ENCODE assay signal across 18 mouse cellular contexts in genomic region chr17:45568990-45569389, GRCm38 (mm10). TPM values are rescaled to one million over a fixed set of nuclear protein-coding genes. Genes with fewer than 3 reads are reported as not detected.
DNase-seq lines count a peak whose midpoint lies in the region; ATAC-seq and TF ChIP-seq lines count a peak whose summit lies in the region.
"Had no signal": no experiment of that assay in that cellular context is flagged by ENCODE, and none has a peak within 500 bp of the region (broad histone marks: within the 10 kb centered on the region; RNA-seq: fewer than 3 reads in every experiment).

No protein-coding gene starts in this region.

- DNase-seq in heart, adult 9 months (ENCODE audit: low spot score in 2 of 2) = no peak
- DNase-seq in CH12.LX (ENCODE audit: extremely low read depth) = no peak
- DNase-seq in G1E (ENCODE audit: low spot score) = no peak
- DNase-seq in layer of hippocampus, postnatal 10 days (ENCODE audit: low spot score in 2 of 2) = no peak
- DNase-seq in layer of hippocampus, adult 8-10 months (ENCODE audit: low spot score in 2 of 2) = no peak
- DNase-seq: adrenal gland, adult 8-10 months; cerebellum, adult 18-20 months; cerebellum, postnatal 36 days; gastrocnemius, postnatal 10 days; kidney, adult 2 months; kidney, postnatal 14 days; midbrain, embryonic 14.5 days; thymus, adult 18-20 months had no signal

- H3K4me1 ChIP-seq in heart, embryonic 13.5 days = peaks cover 76% of the 10 kb centered on the region
- H3K4me1 ChIP-seq in CH12.LX (ENCODE audit: control insufficient read depth in 1 of 2, insufficient read depth in 2 of 2) (peaks cover 29 to 62% of the 10 kb centered on the region in 2 experiments), G1E (ENCODE audit: insufficient read depth, low read depth, low read length) (peaks cover 78% of the 10 kb centered on the region)
- H3K4me1 ChIP-seq in liver, embryonic 12.5 days = peaks cover 79% of the 10 kb centered on the region

- H3K9ac ChIP-seq in heart, embryonic 13.5 days = 0 out of 2 replicates have a peak overlapping the region, but pooled peaks have one; percentile 40
- no peak overlapping the region for H3K9ac ChIP-seq in CH12.LX (ENCODE audit: insufficient read depth, low read depth)
- H3K9ac ChIP-seq in liver, embryonic 12.5 days = peak overlapping the region; percentile 18; the same call in 1 of the 2 replicates
- H3K9ac ChIP-seq: embryonic facial prominence, embryonic 12.5 days; hindbrain, embryonic 15.5 days; limb, embryonic 15.5 days had no signal

- H3K79me2 ChIP-seq in CH12.LX (replicated peaks; ENCODE audit: control insufficient read depth, extremely low read depth, insufficient read depth, poor library complexity, severe bottlenecking) = peaks cover 63% of the 10 kb centered on the region

- no peak; the same call in 1 of the 2 replicates for TF ChIP-seq POLR2A in CH12.LX (IDR thresholded peaks at IDR 0.05; ENCODE audit: low read depth, low read length)

- ATAC-seq in heart, embryonic 13.5 days (ENCODE audit: extremely low read depth, insufficient number of reproducible peaks, low FRiP score, low TSS enrichment) = no peak
- no peak for ATAC-seq in G1E (ENCODE audit: extremely low read depth, insufficient number of reproducible peaks, low FRiP score, poor library complexity, severe bottlenecking)
- ATAC-seq in liver, embryonic 12.5 days = no peak

- H3K9me3 ChIP-seq in heart, embryonic 13.5 days = no peaks in the 10 kb centered on the region
- H3K9me3 ChIP-seq in CH12.LX (replicated peaks; ENCODE audit: low read length) (no peaks in the 10 kb centered on the region), G1E (replicated peaks) (no peaks in the 10 kb centered on the region)
- H3K9me3 ChIP-seq in liver, embryonic 12.5 days (replicated peaks) = no peaks in the 10 kb centered on the region
- H3K9me3 ChIP-seq: embryonic facial prominence, embryonic 12.5 days; hindbrain, embryonic 15.5 days; limb, embryonic 15.5 days had no signal

- no peak for TF ChIP-seq EP300 in CH12.LX (IDR thresholded peaks at IDR 0.05; ENCODE audit: low read length)

- no peak overlapping the region for H3K4me3 ChIP-seq in heart, embryonic 13.5 days
- H3K4me3 ChIP-seq in CH12.LX (replicated peaks in 1 of 3; ENCODE audit: low read depth in 2 of 3, low read length in 2 of 3, poor library complexity in 1 of 3) = peak overlapping the region in 1 of 3 experiments; percentile 15
- peak overlapping the region; percentile 34; the same call in 1 of the 2 replicates for H3K4me3 ChIP-seq in G1E (ENCODE audit: low read depth, low read length)
- no peak overlapping the region for H3K4me3 ChIP-seq in liver, embryonic 12.5 days
- H3K4me3 ChIP-seq: embryonic facial prominence, embryonic 12.5 days; hindbrain, embryonic 15.5 days; limb, embryonic 15.5 days had no signal

- no peak for TF ChIP-seq RAD21 in CH12.LX (IDR thresholded peaks at IDR 0.05; ENCODE audit: low read depth, low read length)

- TF ChIP-seq CTCF in CH12.LX (conservative IDR thresholded peaks at IDR 0.05 in 1 of 2, IDR thresholded peaks at IDR 0.05 in 1 of 2; ENCODE audit: low read depth in 2 of 2, low read length in 2 of 2) = no peak
- peak; percentile 2; the same call in 1 of the 2 replicates for TF ChIP-seq CTCF in G1E (IDR thresholded peaks at IDR 0.05; ENCODE audit: low read depth, low read length)

- in situ Hi-C loops in CH12.LX (cut with MboI; ENCODE audit: low pct_ligation_motif_present, low pct_unique_long_range_greater_than_20kb, low sequenced_read_pairs) = no loop called here

- H3K36me3 ChIP-seq in heart, embryonic 13.5 days = peaks cover 72% of the 10 kb centered on the region
- peaks cover 57 to 68% of the 10 kb centered on the region in 2 experiments for H3K36me3 ChIP-seq in CH12.LX (replicated peaks in 1 of 2; ENCODE audit: control insufficient read depth in 1 of 2, insufficient read depth in 1 of 2, low read length in 1 of 2)
- H3K36me3 ChIP-seq in G1E (replicated peaks) = peaks cover 80% of the 10 kb centered on the region
- peaks cover 75% of the 10 kb centered on the region for H3K36me3 ChIP-seq in liver, embryonic 12.5 days

- H3K27me3 ChIP-seq in heart, embryonic 13.5 days (replicated peaks) = no peaks in the 10 kb centered on the region
- H3K27me3 ChIP-seq in CH12.LX (replicated peaks) (no peaks in the 10 kb centered on the region), G1E (ENCODE audit: insufficient read depth, low read length) (no peaks in the 10 kb centered on the region)
- H3K27me3 ChIP-seq in liver, embryonic 12.5 days (replicated peaks) = no peaks in the 10 kb centered on the region
- H3K27me3 ChIP-seq: embryonic facial prominence, embryonic 12.5 days; hindbrain, embryonic 15.5 days; limb, embryonic 15.5 days had no signal

- 84% methylated on average over 12 of the region's 12 CpGs for WGBS in heart, embryonic 13.5 days
- WGBS in liver, embryonic 12.5 days (ENCODE audit: insufficient replicate concordance) = 83% methylated on average over 12 of the region's 12 CpGs

- H3K27ac ChIP-seq in heart, embryonic 13.5 days (replicated peaks) = 0 out of 2 replicates have a peak overlapping the region, but pooled peaks have one; percentile 5
- H3K27ac ChIP-seq in CH12.LX (ENCODE audit: insufficient read depth, low read depth) = 0 out of 2 replicates have a peak overlapping the region, but pooled peaks have one; percentile 25
- 0 out of 2 replicates have a peak overlapping the region, but pooled peaks have one; percentile 3 for H3K27ac ChIP-seq in liver, embryonic 12.5 days
- H3K27ac ChIP-seq: hindbrain, embryonic 15.5 days; limb, embryonic 15.5 days had no signal

- dilution Hi-C loops in CH12.LX (cut with MboI; ENCODE audit: extremely low pct_ligation_motif_present, extremely low pct_unique_long_range_greater_than_20kb, low sequenced_read_pairs) = no loop called here

- no peak overlapping the region for H3K4me2 ChIP-seq in heart, embryonic 13.5 days
- H3K4me2 ChIP-seq in CH12.LX (ENCODE audit: insufficient read depth, low read depth, poor library complexity, severe bottlenecking) = peak overlapping the region; percentile 90; the same call in 1 of the 2 replicates
- no peak overlapping the region for H3K4me2 ChIP-seq in liver, embryonic 12.5 days
- H3K4me2 ChIP-seq: embryonic facial prominence, embryonic 12.5 days; hindbrain, embryonic 15.5 days; limb, embryonic 15.5 days had no signal

RNA-seq across cellular contexts. Expression of gene Hsp90ab1, which starts 4.1 kb away (rescaled TPM):
- 1,372 and 1,500 TPM in 2 replicates for polyA plus RNA-seq in heart, embryonic 13.5 days (2015; fragmentation: Nextera tagmentation; extraction: Ambion mirVana)
- 1,180 and 1,205 TPM in 2 replicates for total RNA-seq in CH12.LX (2012; rRNA removed)
- total RNA-seq in CH12.LX (2014; rRNA removed) = 607 and 790 TPM in 2 replicates
- 4,858 and 5,122 TPM in 2 replicates for polyA plus RNA-seq in CH12.LX (2012; ENCODE audit: insufficient read length, low read depth)
- 1,427 and 1,464 TPM in 2 replicates for total RNA-seq in G1E (2014; fragmentation: Nextera tagmentation)
- 1,152 and 1,547 TPM in 2 replicates for total RNA-seq in G1E (2017)
- polyA plus RNA-seq in G1E (2012) = 681 and 1,104 TPM in 2 replicates
- polyA plus RNA-seq in liver, embryonic 12.5 days (2016; fragmentation: Nextera tagmentation; extraction: Ambion mirVana) = 1,007 and 1,098 TPM in 2 replicates
- total RNA-seq in layer of hippocampus, postnatal 10 days (2021) = 1,000 to 10,000 TPM; 1,612 to 1,800 TPM
- total RNA-seq in layer of hippocampus, adult 8-10 months (2022) = 1,000 to 10,000 TPM; 1,566 to 2,023 (median 1,742) TPM

RNA-seq across cellular contexts. Expression of gene Slc35b2, which starts 5.3 kb away (rescaled TPM):
- polyA plus RNA-seq in heart, embryonic 13.5 days (2015; fragmentation: Nextera tagmentation; extraction: Ambion mirVana) = 91.8 and 94.9 TPM in 2 replicates
- total RNA-seq in CH12.LX (2012; rRNA removed) (59.5 and 73.9 TPM in 2 replicates), CH12.LX (2014; rRNA removed) (89.3 and 101 TPM in 2 replicates), G1E (2014; fragmentation: Nextera tagmentation) (46.5 and 60.9 TPM in 2 replicates), G1E (2017) (65.9 and 77.1 TPM in 2 replicates)
- polyA plus RNA-seq in CH12.LX (2012; ENCODE audit: insufficient read length, low read depth) (54.1 and 57.2 TPM in 2 replicates), G1E (2012) (24.6 and 24.9 TPM in 2 replicates)
- 69.1 and 72.5 TPM in 2 replicates for polyA plus RNA-seq in liver, embryonic 12.5 days (2016; fragmentation: Nextera tagmentation; extraction: Ambion mirVana)
- 10 to 100 TPM; 47.4 TPM for total RNA-seq in layer of hippocampus, postnatal 10 days (2021)
- total RNA-seq in layer of hippocampus, adult 8-10 months (2022) = 10 to 100 TPM; 26.6 to 35.6 (median 30.3) TPM

RNA-seq across cellular contexts. Expression of gene Nfkbie, which starts 13.5 kb away (rescaled TPM):
- 2.7 TPM in 2 replicates for polyA plus RNA-seq in heart, embryonic 13.5 days (2015; fragmentation: Nextera tagmentation; extraction: Ambion mirVana)
- total RNA-seq in CH12.LX (2012; rRNA removed) (91.5 and 136 TPM in 2 replicates), CH12.LX (2014; rRNA removed) (87.4 and 90.0 TPM in 2 replicates), G1E (2014; fragmentation: Nextera tagmentation) (5.1 and 5.9 TPM in 2 replicates), G1E (2017) (11.0 and 11.1 TPM in 2 replicates)
- polyA plus RNA-seq in CH12.LX (2012; ENCODE audit: insufficient read length, low read depth) (76.6 and 78.7 TPM in 2 replicates), G1E (2012) (8.6 and 9.2 TPM in 2 replicates)
- 2.0 TPM in 2 replicates for polyA plus RNA-seq in liver, embryonic 12.5 days (2016; fragmentation: Nextera tagmentation; extraction: Ambion mirVana)
- total RNA-seq in layer of hippocampus, postnatal 10 days (2021) = 1 to 10 TPM; 3.5 to 3.9 TPM
- total RNA-seq in layer of hippocampus, adult 8-10 months (2022) = 1 to 10 TPM; 2.3 to 3.3 (median 2.7) TPM

RNA-seq across cellular contexts. Expression of gene Tmem151b, which starts 19.5 kb away (rescaled TPM):
- 1.4 and 1.6 TPM in 2 replicates for polyA plus RNA-seq in heart, embryonic 13.5 days (2015; fragmentation: Nextera tagmentation; extraction: Ambion mirVana)
- total RNA-seq in CH12.LX (2012; rRNA removed) (0.42 and 0.50 TPM in 2 replicates), CH12.LX (2014; rRNA removed) (0.12 and 0.30 TPM in 2 replicates), G1E (2014; fragmentation: Nextera tagmentation) (not detected in 2 replicates), G1E (2017) (under 0.01 TPM in 1 of 2 replicates, not detected in the other)
- polyA plus RNA-seq in CH12.LX (2012; ENCODE audit: insufficient read length, low read depth) (0.53 and 0.72 TPM in 2 replicates), G1E (2012) (not detected in 2 replicates)
- polyA plus RNA-seq in liver, embryonic 12.5 days (2016; fragmentation: Nextera tagmentation; extraction: Ambion mirVana) = 0.30 and 0.31 TPM in 2 replicates
- 10 to 100 TPM; 93.2 to 93.7 TPM for total RNA-seq in layer of hippocampus, postnatal 10 days (2021)
- total RNA-seq in layer of hippocampus, adult 8-10 months (2022) = 100 to 1,000 TPM in 3 of 4 experiments, 10 to 100 TPM in 1; 91.5 to 121 (median 111) TPM

RNA-seq across cellular contexts. Expression of gene Slc29a1, which starts 30.4 kb away (rescaled TPM):
- 68.8 and 83.6 TPM in 2 replicates for polyA plus RNA-seq in heart, embryonic 13.5 days (2015; fragmentation: Nextera tagmentation; extraction: Ambion mirVana)
- total RNA-seq in CH12.LX (2012; rRNA removed) (58.4 and 66.9 TPM in 2 replicates), CH12.LX (2014; rRNA removed) (69.2 and 72.1 TPM in 2 replicates), G1E (2014; fragmentation: Nextera tagmentation) (107 and 116 TPM in 2 replicates), G1E (2017) (93.5 and 118 TPM in 2 replicates)
- polyA plus RNA-seq in CH12.LX (2012; ENCODE audit: insufficient read length, low read depth) (74.2 and 88.0 TPM in 2 replicates), G1E (2012) (143 and 207 TPM in 2 replicates)
- polyA plus RNA-seq in liver, embryonic 12.5 days (2016; fragmentation: Nextera tagmentation; extraction: Ambion mirVana) = 260 and 267 TPM in 2 replicates
- total RNA-seq in layer of hippocampus, postnatal 10 days (2021) = 10 to 100 TPM; 27.1 to 37.0 TPM
- total RNA-seq in layer of hippocampus, adult 8-10 months (2022) = 10 to 100 TPM; 19.4 to 26.3 (median 21.0) TPM

Comparison
In these comparisons a context has a peak if more than half of its experiments do, and no peak if none do; other contexts are left out.
1. RNA of gene Nfkbie, which starts 13.5 kb away (total RNA-seq): 87.4 to 136 TPM in CH12.LX; 5.1 to 11.1 TPM in G1E, 3.5 to 3.9 TPM in layer of hippocampus, postnatal 10 days and 2.3 to 3.3 TPM in layer of hippocampus, adult 8-10 months; every median in the first group is over 4 times any median in the second.
2. Peak in every context shown above with its lines, with median percentiles within 50 percentile points of each other: H3K27ac ChIP-seq.